Mouse (Mus musculus) testis, adult 2 months (tissue): ENCODE results near the gene Chrm4.

Source experiments
- CTCF ChIP-seq: fragments of 200-500 bp; IDR thresholded peaks from 2 replicates; pipeline ENCODE4 v1.5.1; 2012; ENCODE audit warnings: low read depth, mild to moderate bottlenecking, inconsistent platforms, low read length, moderate library complexity; ENCODE audit not compliant: control insufficient read depth, insufficient read depth, insufficient replicate concordance
- POLR2A ChIP-seq: fragments of 200-500 bp; IDR thresholded peaks from 2 replicates; pipeline ENCODE4 v1.6.1; 2012; ENCODE audit warnings: low read depth, mild to moderate bottlenecking, inconsistent platforms, low read length, moderate library complexity; ENCODE audit not compliant: control insufficient read depth

DNA sequence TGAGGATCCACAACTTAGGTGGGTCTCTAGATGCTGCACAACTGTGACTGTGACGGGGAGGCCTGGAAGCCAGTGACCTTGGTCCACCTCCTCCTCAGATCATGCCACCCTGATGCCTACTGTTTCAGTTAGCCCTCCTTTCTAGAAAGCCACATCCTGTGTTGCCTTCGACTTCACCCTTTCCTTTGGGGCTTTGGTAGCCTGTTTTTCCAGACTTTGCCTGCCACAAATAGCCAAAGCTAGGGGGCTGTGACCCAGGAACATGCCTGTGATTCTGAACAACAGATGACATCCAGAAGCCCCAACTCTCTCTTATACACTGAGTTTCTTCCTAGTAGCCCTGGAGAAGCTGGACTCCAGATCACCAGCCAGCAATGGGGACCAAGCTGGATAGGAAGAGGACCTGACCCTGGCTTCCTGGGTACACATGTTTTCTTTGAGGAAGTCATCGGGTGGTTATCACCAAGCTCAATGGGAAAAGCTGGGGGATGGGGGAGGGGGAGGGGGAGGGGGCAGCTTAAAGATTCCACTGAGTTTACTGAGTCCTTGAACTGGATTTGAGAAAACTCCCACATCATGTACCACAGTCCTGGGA lies 37.7 kb downstream of the Chrm4 start:
- no peak for TF ChIP-seq CTCF
- no peak for TF ChIP-seq POLR2A
